Mouse (Mus musculus) 3T3-L1 (cell line): ENCODE results near the gene Il6ra.
A peak's percentile ranks its signal among the peaks of the same experiment; 100 is the strongest.
"Not testable (repeated sequence)": the region's sequence is repeated elsewhere in the genome, so short reads cannot be mapped to it uniquely, and the experiment has no call there.

Experiments
- DNase-seq: peaks from one replicate; pipeline ENCODE4 v3.0.0-alpha.2; 2015; ENCODE audit warnings: low read depth, low spot score

The Il6ra gene

GRCm38 (mm10) chr3:89875781-89876180 lies 37.2 kb downstream of the Il6ra start:
- DNase-seq, result no peak

- no peak for DNase-seq
These were observed 38.0 kb downstream of the Il6ra start for GRCm38 (mm10) chr3:89875021-89875420.

- DNase-seq, result no peak
These were observed 38.9 kb downstream of the Il6ra start for GRCm38 (mm10) chr3:89874076-89874475.

DNA sequence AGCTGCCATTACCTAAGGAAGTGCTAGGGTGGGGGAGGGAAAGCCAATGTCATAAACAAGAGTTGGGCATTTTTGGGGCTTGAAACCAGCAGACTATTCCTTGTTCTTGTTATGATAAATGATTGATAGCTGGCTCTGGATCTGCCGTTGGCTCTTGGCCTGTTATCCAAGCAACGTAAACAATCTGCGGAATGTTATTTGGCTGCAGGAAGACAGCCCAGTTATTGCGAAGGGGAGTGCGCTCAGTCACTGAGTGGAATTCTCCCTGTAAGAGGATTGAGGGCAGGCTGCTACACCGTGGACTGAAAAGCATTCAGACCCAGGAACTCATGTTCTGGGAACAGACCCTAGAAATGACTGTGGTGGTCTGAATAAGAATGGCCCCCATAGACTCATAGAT lies 40.3 kb downstream of the Il6ra start:
- peak; percentile 79 for DNase-seq

- peak; percentile 63 for DNase-seq
These were observed 40.8 kb downstream of the Il6ra start for GRCm38 (mm10) chr3:89872209-89872608.

- DNase-seq, result no peak
These were observed 41.6 kb downstream of the Il6ra start for GRCm38 (mm10) chr3:89871339-89871914.

- peak; percentile 70 for DNase-seq
These were observed 42.3 kb downstream of the Il6ra start for GRCm38 (mm10) chr3:89870472-89871271.

DNA sequence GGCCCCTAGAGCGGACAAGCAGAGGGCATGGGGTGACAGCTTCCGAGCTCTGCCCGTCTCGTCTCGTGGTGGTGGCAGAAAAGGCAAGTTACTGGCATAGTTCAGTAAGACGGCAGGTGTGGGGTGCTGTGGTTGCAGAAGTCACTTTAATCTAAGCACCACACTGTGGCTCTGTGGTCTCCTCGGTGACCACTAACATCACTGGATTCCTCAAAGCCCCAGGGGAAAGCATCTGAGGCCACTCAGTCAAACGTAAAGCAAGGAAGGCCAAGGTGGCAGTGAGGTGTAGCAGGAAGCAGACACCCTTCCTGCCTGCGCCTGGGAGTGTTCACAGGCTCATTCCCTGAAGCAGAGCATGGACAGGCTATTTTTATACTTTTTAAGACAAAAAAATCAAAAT lies 43.4 kb downstream of the Il6ra start:
- peak; percentile 18 for DNase-seq

- no peak for DNase-seq
These were observed 44.0 kb downstream of the Il6ra start for GRCm38 (mm10) chr3:89868956-89869355.

DNA sequence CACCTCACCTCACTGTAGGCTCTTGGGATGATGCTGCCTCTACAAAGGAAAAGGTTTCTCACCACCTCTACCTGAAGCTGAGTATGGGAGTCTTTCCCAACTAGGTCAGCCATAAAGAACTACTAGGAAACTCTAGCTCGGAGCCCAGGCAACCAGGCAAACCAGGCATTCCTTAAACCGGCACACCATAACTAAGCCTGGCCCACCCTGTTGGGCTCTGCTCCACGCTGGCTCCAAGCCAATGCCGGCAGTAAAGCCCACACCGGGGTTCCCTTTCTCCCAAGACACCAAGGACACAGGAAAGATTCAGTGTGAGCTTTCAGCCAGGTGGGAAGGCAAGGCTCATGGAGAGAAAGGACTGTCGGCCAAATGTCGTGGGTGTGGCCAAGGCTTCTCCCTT lies 44.6 kb downstream of the Il6ra start:
- DNase-seq, result no peak

GRCm38 (mm10) chr3:89867651-89868050 lies 45.3 kb downstream of the Il6ra start:
- DNase-seq, result no peak

- DNase-seq, result no peak
These were observed 47.2 kb downstream of the Il6ra start for GRCm38 (mm10) chr3:89865764-89866163.

DNA sequence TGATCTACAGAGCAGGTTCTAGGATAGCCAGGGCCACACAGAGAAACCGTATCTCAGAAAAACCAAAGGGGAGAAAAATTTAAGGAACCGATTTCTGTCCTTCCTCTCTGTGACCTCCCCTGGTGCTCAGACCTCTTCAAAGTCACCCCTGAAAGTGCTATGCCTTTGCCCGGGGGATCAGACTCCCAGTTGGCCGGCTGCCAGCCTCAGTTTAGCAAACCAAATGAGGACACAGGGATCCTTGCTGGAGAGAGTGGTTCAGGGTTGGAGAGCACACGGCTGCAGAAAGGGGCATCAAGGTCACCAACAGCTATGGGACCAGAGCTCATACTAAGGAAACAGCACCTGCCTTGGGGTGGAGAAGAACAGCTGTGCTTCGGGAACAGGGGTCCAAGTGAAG lies 48.0 kb downstream of the Il6ra start:
- no peak for DNase-seq

DNA sequence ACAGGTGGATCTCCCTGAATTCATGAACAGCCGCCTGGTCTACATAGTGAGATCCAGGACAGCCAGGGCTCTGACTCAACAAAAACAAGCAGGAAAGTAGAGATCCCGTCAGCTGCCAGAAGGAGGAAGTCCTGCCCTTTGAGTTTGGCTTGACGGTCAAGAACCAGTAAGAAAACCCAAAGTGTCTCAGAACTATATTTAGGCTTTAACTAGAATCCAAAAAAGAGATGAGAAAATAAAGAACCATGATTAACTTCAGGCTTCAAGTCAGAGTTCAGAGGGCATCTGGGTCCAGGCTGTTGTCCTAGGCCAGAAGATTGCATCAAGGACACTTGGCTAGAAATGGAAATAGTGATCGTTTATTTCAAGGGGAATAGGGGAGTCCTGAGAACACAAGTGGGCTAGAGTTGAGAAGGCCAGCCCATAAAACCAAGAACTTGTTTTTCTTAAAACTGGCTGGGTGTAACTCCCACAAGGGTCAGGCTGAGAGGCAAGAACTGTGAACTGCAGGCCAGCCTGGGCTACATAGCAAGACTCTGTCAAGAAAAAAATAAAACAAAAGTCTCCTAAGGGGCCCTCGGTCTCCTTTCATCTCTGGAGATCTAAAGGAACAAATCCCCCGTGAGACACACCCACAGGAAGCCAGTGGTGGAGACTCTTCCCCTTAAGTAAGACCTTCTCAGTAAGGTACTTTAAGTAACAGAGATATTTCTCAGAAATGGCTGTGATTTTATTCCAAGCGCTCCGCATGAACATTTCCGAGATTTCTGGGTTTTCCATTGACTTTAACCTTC lies 49.1 kb downstream of the Il6ra start:
- peak; percentile 71 for DNase-seq

DNA sequence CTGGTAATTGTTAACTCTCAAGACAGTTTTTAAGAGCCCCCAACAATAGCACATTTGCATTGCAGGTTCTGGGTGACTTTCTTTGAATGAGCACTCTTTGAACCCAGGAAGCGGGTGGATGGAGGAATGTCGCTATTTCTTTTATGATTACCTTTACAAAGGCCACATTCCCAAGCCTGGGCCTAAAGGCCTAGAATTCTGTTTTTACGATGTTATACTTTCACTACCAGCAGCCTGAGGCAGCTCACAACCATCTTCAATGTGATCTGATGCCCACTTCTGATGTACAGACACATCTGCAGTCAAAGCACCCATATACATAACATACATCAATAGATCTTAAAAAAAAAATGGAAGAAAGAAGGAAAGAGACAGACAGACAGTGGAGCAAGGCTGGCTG lies 49.7 kb downstream of the Il6ra start:
- not testable (repeated sequence) for DNase-seq

DNA sequence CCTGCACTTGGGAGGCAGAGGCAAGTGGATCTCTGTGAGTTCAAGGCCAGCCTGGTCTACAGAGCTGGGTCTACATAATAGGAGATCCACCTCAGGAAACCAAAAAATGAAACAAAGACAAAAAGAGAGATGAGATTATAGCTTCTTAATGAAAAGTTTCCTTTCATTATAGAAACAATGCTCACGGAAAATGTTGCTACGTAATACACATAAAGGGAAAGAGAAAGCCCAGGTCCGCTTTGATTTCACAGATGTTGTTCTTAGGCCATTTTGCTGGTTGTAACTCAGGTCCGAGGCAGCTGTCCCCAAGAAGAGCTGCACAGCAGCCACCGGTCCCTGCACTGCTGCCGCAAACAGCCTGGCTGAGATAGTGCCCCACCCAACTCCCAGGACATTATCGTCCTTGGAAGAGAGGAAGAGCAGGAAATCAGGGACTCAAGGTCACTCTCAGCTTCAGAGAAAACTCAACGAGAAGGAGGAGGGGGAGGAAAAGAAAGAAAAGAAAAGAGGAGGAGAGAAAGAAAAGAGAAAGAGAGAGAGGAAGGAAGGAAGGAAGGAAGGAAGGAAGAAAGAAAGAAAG lies 50.7 kb downstream of the Il6ra start:
- no peak for DNase-seq

- peak; percentile 99 for DNase-seq
These were observed 51.9 kb downstream of the Il6ra start for GRCm38 (mm10) chr3:89861070-89861469.

DNA sequence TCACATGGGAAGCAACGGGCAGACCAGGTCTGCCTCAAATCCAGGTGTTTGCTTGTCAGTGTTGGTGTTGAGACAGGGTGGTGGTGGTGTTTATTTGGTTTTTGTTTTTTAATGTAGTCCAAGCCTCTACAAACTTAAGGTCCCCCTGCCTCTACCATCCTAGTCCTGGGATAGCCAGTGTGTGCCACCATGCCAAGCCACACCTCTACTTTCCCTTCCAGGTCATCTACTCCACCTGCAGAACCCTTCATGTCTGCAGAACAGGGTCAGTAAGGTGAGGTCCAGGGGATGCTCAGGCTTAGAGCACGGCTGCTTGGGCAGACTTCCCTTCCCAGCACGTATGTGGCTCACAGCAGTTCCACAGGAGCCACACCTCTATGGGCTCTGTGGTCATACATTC lies 52.7 kb downstream of the Il6ra start:
- no peak for DNase-seq

- DNase-seq, result peak; percentile 47
These were observed 53.1 kb downstream of the Il6ra start for GRCm38 (mm10) chr3:89859936-89860335.

DNA sequence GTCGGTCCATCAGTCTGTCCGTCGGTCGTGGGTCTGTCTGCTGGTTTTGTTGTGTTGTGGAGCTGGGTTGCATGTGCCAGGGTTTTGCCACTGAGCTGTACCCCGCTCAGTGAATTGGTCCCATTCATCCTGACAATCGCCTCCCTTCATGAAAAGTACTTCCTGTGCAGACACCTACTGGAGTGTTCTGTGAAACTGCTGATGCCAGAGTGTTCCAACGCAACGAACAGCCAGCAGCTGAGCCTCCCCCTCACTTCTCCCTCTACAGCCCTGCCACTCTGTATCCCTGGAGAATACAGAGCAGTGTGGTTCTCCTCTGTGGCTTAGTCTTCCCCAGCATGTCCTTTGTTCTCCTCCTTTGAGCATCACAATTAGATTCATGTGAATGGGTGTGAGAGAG lies 54.1 kb downstream of the Il6ra start:
- DNase-seq, result no peak

DNA sequence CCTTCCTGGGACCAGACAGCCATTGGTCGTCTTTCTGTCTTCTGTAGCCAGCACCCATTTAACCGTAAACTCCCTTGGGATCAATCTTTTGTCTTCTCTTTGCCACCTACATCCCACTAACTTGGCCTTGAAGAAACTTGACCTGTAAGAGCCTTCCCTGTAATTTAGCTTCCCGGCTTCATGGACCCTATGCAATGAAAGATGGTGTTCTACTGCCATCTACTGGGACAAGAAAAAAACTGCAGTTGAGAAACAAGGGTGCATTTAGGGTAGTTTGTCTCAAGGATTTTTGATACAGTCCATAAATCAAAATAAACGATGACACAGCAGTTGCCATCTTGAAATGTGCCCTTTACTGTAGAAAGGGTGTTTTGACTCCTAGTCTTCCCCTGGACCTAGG lies 54.9 kb downstream of the Il6ra start:
- DNase-seq, result peak; percentile 86

DNA sequence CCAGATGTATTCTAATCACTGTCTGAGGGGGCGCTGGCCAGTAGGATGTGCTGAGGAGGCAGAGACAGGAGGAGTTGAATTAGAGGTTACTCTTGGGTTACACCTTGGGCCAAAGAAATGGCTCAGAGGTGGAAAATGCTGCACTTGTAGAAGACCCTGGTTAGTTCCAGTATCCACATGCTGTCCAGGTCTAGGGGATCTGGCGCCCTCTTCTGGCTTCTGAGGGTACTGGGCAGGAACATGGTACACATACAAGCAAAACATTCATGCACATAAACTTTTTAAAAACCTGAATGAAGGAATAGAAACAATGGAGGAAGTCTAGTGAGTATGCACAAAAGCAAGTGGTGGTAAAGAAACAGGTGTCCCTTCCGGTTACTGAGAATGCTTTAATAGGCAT lies 55.6 kb downstream of the Il6ra start:
- peak; percentile 49 for DNase-seq
